Mouse (Mus musculus): Measurements from ENCODE around the gene Cradd.

The Cradd gene

DNA sequence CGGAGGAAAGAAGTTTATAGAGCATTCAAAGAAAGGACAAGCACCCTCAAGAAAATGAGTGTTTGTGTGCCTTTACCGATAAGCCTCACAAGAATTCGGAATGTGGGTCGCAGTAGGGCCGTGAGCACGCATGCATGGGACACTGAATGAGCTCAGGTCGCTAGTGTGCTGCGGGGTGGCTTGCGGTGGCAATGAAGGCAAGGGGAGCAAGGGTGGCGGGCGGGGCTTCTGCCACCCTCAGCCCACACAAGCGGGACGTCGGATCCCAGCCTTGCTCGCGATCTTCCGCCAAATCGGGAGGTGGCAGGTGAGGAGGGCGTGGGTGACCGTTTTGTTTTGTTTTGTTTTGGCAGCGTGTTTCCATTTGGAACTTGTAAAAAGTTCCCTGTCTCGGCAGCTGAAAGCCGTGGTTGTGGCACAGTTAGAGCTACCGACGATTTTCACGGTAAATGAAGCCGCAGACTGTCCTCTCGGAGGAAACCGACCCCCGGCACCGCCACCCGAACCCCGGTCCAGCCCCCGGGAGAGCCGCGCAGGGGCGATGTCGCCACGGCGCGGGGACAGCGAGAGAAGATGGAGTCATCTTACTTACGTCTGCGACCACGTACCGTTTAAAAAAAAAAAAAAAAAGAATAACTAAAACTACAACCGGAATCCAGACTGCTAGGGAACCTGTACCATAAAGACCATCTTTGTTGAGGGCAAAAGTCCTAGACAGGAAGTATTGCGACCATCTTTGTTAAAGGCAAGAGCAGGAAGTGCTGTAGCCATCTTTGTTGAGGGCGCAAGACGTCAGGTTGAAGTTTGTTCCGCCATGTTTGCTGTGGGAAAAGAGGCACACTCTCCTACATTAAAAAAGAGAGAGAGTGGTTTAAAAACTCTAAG, at the start of gene Cradd:
Gene Cradd (minus strand): TSS at position 741 of the 885 bp plus-strand sequence.
- peak; percentile 94 to 96 for DNase-seq (ENCODE audit: low spot score in 2 of 2)

GRCm38 (mm10) chr10:95373340-95373739, 49.4 kb upstream of the Cradd start:
- no peak for DNase-seq (ENCODE audit: low spot score in 2 of 2)

DNA sequence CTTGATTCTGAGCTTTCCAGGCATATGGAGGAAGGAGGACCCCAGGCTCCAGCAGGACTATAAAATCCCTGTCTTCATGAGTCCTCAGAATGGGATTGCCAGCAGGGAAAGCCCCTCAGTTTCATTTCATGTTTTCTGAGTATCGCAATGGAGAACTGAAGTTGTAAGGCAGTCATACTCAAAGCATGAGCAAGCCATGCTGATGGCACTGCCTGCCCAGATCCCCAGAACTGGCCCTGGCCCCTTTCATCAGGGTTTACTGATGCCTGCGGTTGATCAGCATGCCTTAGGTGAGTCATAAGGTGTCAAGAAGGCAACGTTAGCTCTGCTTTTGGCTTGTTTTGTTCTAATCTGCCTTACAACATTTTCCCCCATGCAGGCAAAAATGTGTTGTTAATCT, 48.0 kb upstream of the Cradd start:
- no peak for DNase-seq (ENCODE audit: low spot score in 2 of 2)

- no peak for DNase-seq (ENCODE audit: low spot score in 2 of 2)
Observed at GRCm38 (mm10) chr10:95369190-95369589, 45.3 kb upstream of the Cradd start.

GRCm38 (mm10) chr10:95368151-95368550, 44.2 kb upstream of the Cradd start:
- DNase-seq (ENCODE audit: low spot score in 2 of 2), result no peak

- no peak for DNase-seq (ENCODE audit: low spot score in 2 of 2)
Observed at GRCm38 (mm10) chr10:95367661-95368089, 43.7 kb upstream of the Cradd start.

DNA sequence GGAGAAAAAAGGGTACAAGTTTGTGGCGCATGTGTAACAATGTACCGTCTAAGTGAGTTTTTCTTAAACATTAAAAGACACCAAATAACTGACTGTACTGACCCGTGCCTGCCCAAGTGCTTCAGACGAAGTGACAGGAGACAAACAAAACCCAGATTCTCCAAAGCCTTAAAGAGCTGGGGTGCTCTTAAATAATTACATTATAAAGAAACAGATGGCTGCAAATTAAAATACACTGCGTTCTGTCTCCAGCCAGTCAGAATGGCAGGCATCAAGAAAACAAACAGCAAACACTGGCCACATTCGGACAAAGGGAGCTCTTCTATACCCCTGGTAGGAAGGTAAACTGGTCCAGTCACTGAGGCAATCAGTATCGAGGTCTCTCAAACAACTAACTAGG, 43.3 kb upstream of the Cradd start:
- no peak for DNase-seq (ENCODE audit: low spot score in 2 of 2)

DNA sequence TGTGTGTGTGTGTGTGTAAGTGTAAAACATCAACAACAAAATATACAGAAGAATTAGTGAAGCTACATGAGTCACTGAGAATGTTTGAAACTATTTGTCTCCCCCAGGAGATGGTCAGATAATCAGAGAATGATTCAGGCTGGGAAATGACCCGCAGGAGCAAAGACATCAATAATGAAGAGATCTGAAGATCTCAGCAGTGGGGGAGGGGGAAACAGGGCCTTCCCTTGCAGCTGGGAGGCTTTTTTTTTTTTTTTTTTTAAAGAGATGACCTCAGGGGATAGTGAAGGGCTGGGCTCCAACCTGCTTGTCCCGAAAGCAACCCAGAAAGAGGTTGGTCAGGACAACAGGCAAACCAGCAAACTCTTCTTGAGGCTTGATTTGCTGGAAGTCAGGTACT, 38.4 kb upstream of the Cradd start:
- no peak for DNase-seq (ENCODE audit: low spot score in 2 of 2)

- DNase-seq (ENCODE audit: low spot score in 2 of 2), result no peak
Observed at GRCm38 (mm10) chr10:95361260-95361841, 37.4 kb upstream of the Cradd start.

GRCm38 (mm10) chr10:95360048-95360447, 36.1 kb upstream of the Cradd start:
- no peak for DNase-seq (ENCODE audit: low spot score in 2 of 2)

- DNase-seq (ENCODE audit: low spot score in 2 of 2), result no peak
Observed at GRCm38 (mm10) chr10:95357721-95358120, 33.8 kb upstream of the Cradd start.

DNA sequence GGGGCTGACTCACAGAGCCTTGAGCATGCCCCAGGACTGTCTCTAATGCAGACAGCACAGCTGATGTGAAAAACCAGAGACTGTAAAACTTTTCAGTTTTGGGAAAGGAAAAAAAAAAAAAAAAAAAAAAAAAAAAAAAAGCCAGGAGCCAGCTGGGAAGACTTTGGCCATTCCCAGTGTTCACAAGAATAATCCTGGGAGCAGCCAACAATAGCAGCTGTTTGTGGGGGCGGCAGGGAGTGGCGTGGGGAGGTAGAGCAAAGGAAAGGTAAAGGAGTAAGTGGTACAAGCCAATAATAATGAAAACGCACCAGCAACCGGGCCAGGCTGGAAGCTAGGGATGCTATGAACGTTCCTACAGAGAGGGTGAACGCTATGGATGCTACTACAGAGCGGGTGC, 32.8 kb upstream of the Cradd start:
- no peak for DNase-seq (ENCODE audit: low spot score in 2 of 2)

DNA sequence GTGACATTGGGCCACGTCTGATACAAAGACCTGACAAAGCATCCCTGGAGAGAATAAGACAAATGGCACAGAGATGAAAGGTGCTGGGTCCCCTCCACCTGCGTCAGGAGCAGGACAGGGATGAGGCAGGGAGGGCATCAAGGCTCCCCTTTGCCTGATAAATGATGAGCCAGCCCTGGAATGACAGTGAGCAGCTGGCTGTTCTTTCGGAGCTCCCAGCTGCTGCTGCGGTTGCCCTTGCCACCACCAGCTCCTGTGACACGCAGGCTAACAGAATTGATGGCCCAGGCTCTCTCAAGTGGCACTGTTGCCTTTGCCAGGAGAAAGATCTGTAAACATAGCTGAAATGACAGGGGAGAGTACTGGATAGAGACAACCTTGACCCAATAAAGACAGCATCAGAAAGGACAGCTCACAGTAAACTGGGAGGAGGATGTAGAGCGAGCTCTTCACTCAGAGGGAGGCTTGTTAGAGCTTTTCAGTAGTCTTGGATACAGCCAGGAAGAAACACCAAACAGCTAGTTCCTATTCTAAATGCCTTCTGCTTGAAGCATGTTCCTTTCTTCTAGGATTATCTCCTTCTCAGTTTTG, 31.8 kb upstream of the Cradd start:
- DNase-seq (ENCODE audit: low spot score in 2 of 2), result no peak

DNA sequence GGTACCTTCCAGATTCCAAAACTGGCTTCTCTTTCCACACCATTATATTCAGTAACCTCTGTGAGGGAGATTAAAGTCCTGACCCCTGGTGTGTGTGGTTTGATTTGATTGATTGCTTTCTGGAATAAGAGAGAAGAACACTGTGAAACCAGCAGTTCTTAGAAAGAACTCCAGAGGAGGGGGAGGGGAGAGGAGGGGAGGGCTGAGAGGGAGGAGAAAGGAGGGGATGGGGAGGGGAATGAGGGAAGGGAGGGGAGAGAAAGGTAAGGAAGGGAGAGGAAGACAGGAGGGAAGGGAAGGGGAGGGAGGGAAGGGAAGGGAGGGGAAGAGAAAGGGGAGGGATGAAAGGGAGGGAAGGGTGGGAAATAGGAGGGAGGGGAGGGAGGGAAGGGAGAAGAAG, 30.7 kb upstream of the Cradd start:
- DNase-seq (ENCODE audit: low spot score in 2 of 2), result no peak

GRCm38 (mm10) chr10:95354047-95354446, 30.1 kb upstream of the Cradd start:
- DNase-seq (ENCODE audit: low spot score in 2 of 2), result no peak

GRCm38 (mm10) chr10:95348457-95348856, 24.5 kb upstream of the Cradd start:
- DNase-seq (ENCODE audit: low spot score in 2 of 2), result no peak

- no peak for DNase-seq (ENCODE audit: low spot score in 2 of 2)
Observed at GRCm38 (mm10) chr10:95347776-95348175, 23.8 kb upstream of the Cradd start.

DNA sequence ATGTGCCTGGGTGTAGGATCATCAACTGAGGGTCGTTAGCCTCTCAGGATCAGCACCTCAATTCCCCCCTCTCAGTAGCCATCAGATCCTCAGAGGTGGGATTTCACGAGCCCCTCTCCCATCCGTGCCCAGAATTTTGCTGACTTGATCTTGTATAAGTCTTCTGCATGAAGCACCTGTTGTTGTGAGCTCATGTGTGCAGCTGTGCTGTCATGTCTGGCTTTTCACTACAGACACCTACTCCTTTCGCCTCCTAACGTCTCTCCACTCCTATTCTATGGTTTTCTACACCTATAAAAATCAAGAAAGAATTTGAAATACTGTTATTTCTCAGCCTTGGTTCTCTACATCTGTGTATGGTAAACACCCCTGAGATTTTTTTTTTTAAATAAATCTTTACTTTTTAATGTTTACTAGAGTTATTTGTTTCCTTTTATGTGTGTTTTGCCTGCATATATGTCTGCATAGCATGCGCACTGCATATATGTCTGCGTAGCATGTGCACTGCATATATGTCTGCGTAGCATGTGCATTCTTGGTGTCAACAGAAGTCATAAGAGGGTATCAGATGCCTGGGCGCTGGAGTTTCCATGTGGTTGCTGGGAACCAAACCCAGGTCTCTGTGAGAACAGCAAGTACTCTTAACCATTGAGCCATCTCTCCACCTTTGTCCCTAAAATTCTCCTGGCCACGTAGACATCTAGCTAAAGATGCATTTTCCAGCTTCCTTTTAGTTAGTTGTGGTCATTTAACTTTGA, 19.1 kb upstream of the Cradd start:
- DNase-seq (ENCODE audit: low spot score in 2 of 2), result no peak

DNA sequence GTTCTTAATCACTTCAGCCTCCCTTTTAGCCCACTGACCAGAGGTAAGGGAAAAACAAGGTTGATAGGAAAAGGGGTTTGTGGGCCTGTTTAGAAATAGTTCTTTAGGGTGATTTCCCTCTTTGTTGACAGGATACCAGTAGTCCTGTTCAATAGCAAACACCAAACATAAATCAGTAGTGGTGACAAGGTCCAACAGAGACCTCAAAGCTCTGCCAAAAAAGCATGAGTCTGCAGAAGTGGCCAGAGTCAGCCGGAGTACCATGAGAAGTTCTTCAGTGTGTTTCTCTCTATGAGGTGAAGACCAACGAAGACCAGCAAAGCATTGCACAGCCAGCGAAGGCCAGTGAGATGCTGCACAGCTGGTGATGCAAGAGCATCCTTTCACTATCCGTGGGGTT, 16.7 kb upstream of the Cradd start:
- no peak for DNase-seq (ENCODE audit: low spot score in 2 of 2)

DNA sequence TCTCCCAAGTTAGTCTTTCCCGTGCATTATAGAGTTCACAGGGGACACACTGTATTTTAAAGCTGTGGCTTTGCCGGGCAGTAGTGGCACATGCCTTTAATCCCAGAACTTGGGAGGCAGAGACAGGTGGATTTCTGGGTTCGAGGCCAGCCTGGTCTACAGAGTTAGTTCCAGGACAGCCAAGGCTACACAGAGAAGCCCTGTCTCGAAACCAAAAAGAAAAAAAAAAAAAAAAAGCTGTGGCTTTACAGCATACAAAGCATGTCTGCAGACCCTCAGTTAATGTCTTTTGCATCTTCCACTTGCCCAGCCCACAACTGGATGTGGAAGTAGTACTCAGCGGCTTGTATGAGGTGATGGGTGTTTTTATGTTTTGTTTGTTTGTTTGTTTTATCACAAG, 13.7 kb upstream of the Cradd start:
- no peak for DNase-seq (ENCODE audit: low spot score in 2 of 2)

- no peak for DNase-seq (ENCODE audit: low spot score in 2 of 2)
Observed at GRCm38 (mm10) chr10:95336781-95337544, 13.0 kb upstream of the Cradd start.
